Mouse (Mus musculus) macrophage (primary cell): ENCODE data around the gene Fbxw25. TPM values are rescaled to one million over a fixed set of nuclear protein-coding genes. Genes with fewer than 3 reads are reported as not detected.
"Not testable (repeated sequence)": the region's sequence is repeated elsewhere in the genome, so short reads cannot be mapped to it uniquely, and the experiment has no call there.

Experiments used
- H3K27ac ChIP-seq: fragments of 350-480 bp; formaldehyde crosslinking; 2 replicates; pipeline ENCODE4 v1.9.0; 2021
- H3K36me3 ChIP-seq: fragments of 350-480 bp; formaldehyde crosslinking; 2 replicates; pipeline ENCODE4 v1.9.0; 2021; ENCODE audit errors: inconsistent target
- H3K4me3 ChIP-seq: fragments of 350-480 bp; formaldehyde crosslinking; 2 replicates; pipeline ENCODE4 v1.9.0; 2021; ENCODE audit errors: inconsistent target
- H3K79me2 ChIP-seq: fragments of 350-480 bp; formaldehyde crosslinking; 2 replicates; pipeline ENCODE4 v1.9.0; 2021; ENCODE audit errors: inconsistent target
- whole genome bisulfite sequencing: methylation state at CpG from one replicate; pipeline ENCODE4 v1.1.7; 2026; ENCODE audit warnings: inconsistent platforms; ENCODE audit not compliant: missing documents; 5-methylcytosine and 5-hydroxymethylcytosine counted together
- polyA plus RNA-seq: library from polyadenylated mRNA; stranded (reverse); fragments of 250-400 nt; gene quantifications from 3 replicates; pipeline ENCODE4 v1.2.4, GENCODE M21; 2018; ENCODE audit warnings: inconsistent platforms
- total RNA-seq, 78 experiments: library from RNA; depleted of rRNA; stranded (reverse); fragments of 250-400 nt; gene quantifications; 1 replicate in 9 of 78; 2 replicates in 24 of 78; 3 replicates in 43 of 78; 4 replicates in 2 of 78; pipeline ENCODE4 v1.2.4; 2018; ENCODE audit warnings: inconsistent platforms in 56 of 78

Gene Fbxw25
- total RNA-seq (2018; cell fraction: chromatin; rRNA removed): not detected
- not detected for total RNA-seq (2018; cell fraction: cytosol; rRNA removed)
- not detected for total RNA-seq (2018; cell fraction: nucleus; rRNA removed)
- polyA plus RNA-seq: not detected in 3 replicates

- WGBS: 54% methylated on average over 2 of the region's 2 CpGs
- not testable (repeated sequence) for H3K4me3 ChIP-seq, H3K36me3 ChIP-seq, H3K79me2 ChIP-seq, H3K27ac ChIP-seq
Observed at GRCm38 (mm10) chr9:109664552-109664951, at the start of gene Fbxw25. Gene Fbxw25 (minus strand): TSS chr9:109664652.

- not testable (repeated sequence) for H3K79me2 ChIP-seq, H3K4me3 ChIP-seq, H3K36me3 ChIP-seq, H3K27ac ChIP-seq
- 82% methylated on average over 4 of the region's 4 CpGs for WGBS
Observed at GRCm38 (mm10) chr9:109702600-109702999, 38.1 kb upstream of the Fbxw25 start, which contains the start of gene Fbxw18. Gene Fbxw18 (minus strand): TSS chr9:109702700.

GRCm38 (mm10) chr9:109685299-109685698, 20.8 kb upstream of the Fbxw25 start:
- Histone ChIP-seq H3K27ac (no peak overlapping the region), H3K79me2 (no peaks in the 10 kb centered on the region), H3K4me3 (no peak overlapping the region), H3K36me3 (no peaks in the 10 kb centered on the region)
- WGBS: 6% methylated on average over 1 of the region's 1 CpGs

GRCm38 (mm10) chr9:109625957-109626356, 38.5 kb downstream of the Fbxw25 start, which contains the start of gene Fbxw24:
Gene Fbxw24 (minus strand): TSS chr9:109626057.
- WGBS: 94% methylated on average over 2 of the region's 2 CpGs
- H3K4me3 ChIP-seq, H3K36me3 ChIP-seq, H3K79me2 ChIP-seq, H3K27ac ChIP-seq: not testable (repeated sequence)

- H3K4me3 ChIP-seq, H3K36me3 ChIP-seq, H3K27ac ChIP-seq, H3K79me2 ChIP-seq: not testable (repeated sequence)
- 31% methylated on average over 5 of the region's 5 CpGs for WGBS
Observed at GRCm38 (mm10) chr9:109606837-109607236, 57.6 kb downstream of the Fbxw25 start.

GRCm38 (mm10) chr9:109602128-109602527, 62.3 kb downstream of the Fbxw25 start:
- 65% methylated on average over 2 of the region's 2 CpGs for WGBS
- not testable (repeated sequence) for H3K36me3 ChIP-seq, H3K79me2 ChIP-seq, H3K27ac ChIP-seq, H3K4me3 ChIP-seq

GRCm38 (mm10) chr9:109597226-109597625, 67.2 kb downstream of the Fbxw25 start:
- Histone ChIP-seq H3K27ac (no peak overlapping the region), H3K79me2 (no peaks in the 10 kb centered on the region), H3K36me3 (no peaks in the 10 kb centered on the region), H3K4me3 (no peak overlapping the region)

Other genes with a start within 250 kb of the Fbxw25 start
- gene Fbxw16, start 215.5 kb downstream of the Fbxw25 start, polyA plus RNA-seq: not detected in 3 replicates
- not detected in 3 replicates for gene Fbxw19, start 168.8 kb downstream of the Fbxw25 start, polyA plus RNA-seq
- not detected in 3 replicates for gene Fbxw15, start 96.4 kb downstream of the Fbxw25 start, polyA plus RNA-seq
- not detected in 3 replicates for gene Fbxw24, start 38.6 kb downstream of the Fbxw25 start, polyA plus RNA-seq
- not detected in 3 replicates for gene Fbxw18, start 38.0 kb upstream of the Fbxw25 start, polyA plus RNA-seq
- not detected in 3 replicates for gene Fbxw26, start 81.4 kb upstream of the Fbxw25 start, polyA plus RNA-seq
- not detected in 3 replicates for gene Fbxw27, start 126.0 kb upstream of the Fbxw25 start, polyA plus RNA-seq
- gene Spink8, start 147.6 kb upstream of the Fbxw25 start, polyA plus RNA-seq: not detected in 3 replicates
- gene Nme6, start 168.1 kb upstream of the Fbxw25 start, polyA plus RNA-seq: 12.4 to 23.1 TPM (median 13.3 TPM) in 3 replicates
- gene Camp, start 185.0 kb upstream of the Fbxw25 start, polyA plus RNA-seq: 0.67 to 1.3 TPM in 2 of 3 replicates, not detected in the other
- gene Cdc25a, start 210.9 kb upstream of the Fbxw25 start, polyA plus RNA-seq: 6.2 to 15.8 TPM (median 6.5 TPM) in 3 replicates